Mouse (Mus musculus) right cerebral cortex, postnatal 4 days (tissue): Measurements from ENCODE around the gene Abcg1.

Experiments used
- DNase-seq: peaks from one replicate; pipeline ENCODE4 v3.0.0-alpha.2; 2022

Abcg1 gene

DNA sequence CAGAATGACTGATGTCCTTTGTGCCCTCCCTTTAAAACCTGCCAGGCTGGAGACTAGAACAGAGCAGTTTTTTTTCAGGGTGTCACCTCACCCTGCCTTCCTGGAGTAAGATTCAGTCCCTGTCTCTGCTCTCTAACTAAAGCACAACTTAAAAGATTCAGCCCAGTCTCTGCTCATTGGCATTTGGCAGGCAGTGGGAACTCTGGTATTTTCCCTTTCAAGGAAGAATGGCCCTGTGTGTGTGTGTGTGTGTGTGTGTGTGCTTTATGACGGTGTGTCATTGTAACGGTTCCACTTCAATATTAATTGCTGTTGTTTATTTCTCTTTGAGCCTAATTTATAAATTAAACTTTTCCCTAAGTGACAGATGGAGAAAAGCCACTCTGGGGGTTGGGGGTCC, 14.7 kb upstream of the Abcg1 start:
- no peak for DNase-seq

- DNase-seq, result peak; percentile 46
Measured at GRCm38 (mm10) chr17:31057891-31058744, 643 bp downstream of the Abcg1 start.

DNA sequence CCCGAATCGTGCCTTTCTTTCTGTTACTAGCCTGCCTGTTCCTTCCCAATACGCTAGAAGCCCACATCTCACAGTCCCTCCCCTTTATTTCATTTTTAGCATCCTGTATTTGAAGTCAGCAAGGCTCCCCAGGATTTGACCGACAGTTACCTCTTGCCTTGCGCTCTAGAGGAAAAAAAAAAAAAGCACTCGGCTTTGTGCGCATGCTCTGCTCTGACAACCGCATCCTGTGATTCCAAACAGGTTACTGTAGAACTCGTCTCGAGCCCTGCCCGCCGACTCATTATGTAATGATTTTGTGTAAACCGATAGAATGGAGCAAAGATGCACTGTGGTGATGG, 1.2 kb downstream of the Abcg1 start:
- peak; percentile 49 for DNase-seq

DNA sequence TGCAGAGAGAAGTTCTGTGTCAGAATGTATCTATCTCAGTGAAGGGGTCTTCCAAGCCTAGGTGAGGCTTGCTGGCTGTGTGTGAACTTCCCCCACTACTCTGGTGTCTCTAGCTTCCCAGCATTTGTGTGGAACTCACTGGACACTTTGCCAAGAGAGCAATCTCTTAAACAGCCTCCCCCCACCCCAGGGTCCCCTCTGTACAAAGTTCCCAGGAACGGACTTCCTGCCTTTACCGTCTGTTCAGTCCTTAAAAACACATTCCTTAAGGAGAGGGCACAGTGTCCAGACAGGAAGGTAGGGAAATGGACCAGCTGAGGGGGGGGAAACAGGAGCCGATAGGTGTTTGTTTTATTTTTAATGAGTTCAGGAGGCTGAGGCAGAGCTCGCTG, 2.7 kb downstream of the Abcg1 start:
- DNase-seq, result no peak

GRCm38 (mm10) chr17:31060588-31061345, 3.3 kb downstream of the Abcg1 start:
- DNase-seq, result no peak

GRCm38 (mm10) chr17:31061346-31062095, 4.0 kb downstream of the Abcg1 start:
- DNase-seq, result no peak

DNA sequence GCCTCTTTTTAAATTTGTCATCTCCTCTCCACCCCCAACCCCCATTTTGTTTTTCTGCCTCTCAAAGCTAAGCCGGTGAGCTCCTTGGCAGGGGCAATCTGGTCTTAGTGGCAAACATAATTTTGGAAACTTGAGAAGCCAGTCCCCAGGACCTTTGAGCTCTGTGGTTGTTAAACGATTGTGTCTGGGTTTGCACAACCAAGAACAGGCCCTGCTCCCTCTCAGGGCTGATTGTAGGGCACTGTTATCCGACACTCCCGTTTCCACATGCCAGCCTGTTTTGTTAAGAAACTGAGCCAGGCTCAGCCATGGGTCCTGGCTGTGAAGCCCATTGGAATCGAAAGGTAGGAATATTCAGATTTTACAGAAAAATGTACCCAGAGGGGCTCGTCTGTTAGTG, 8.6 kb downstream of the Abcg1 start:
- DNase-seq, result no peak

DNA sequence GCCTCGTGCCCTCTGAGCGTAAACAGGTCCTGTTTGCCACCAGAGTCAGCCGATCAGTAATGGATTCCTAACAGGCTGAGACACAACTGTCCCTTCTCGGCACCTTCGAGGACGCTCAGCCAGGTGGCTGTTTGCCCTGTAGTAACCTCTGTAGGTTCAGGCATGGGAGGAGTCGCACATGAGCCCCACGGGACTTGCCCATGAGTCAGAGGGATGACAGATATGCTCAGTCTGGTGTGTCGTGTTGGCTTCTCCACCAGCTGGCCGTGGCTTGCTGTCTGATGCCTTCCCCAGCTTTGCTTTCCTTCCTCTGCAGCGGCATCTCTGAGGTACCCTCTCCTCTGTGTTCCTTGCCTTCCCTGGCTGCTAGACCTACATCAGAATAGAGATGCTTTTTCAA, 9.6 kb downstream of the Abcg1 start:
- DNase-seq, result no peak

DNA sequence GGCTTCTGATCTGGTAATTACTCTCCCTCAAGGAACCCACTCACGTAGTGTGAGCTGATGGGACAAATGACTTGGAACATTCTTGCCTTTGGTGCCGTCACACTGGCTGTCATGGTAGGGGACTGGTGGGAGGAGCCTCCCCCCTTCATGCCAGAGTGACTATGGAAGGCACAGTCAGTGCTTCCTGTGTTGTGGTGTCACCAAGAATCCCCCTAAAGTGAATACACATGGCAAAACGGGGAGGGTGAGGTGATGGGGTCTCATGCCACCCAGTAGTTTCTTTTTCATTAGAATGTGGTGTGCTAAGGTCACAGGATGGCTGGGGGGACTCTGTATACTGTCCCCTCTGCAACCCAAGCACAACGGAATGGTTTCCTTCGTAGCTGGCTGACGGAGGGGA, 11.6 kb downstream of the Abcg1 start:
- no peak for DNase-seq

DNA sequence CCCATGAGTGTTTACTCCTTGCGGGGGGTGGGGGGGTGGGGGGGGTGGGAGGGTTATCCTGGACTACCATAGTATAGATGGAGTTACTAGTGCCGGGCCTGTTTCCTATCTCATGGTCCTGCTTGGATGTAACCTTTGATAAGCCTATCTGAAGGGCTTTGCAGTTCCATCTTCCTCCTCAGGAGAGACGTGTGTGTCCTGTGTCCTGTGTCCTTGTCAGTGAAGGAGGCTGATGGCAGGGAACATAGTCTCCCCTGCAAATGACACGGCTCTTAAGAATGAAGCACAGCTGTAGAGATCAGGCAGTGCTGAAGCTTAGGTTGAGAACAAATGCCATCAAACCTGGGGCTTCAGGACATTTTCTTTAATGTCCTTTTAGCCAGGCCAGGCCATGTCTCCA, 12.4 kb downstream of the Abcg1 start:
- no peak for DNase-seq

GRCm38 (mm10) chr17:31070403-31071185, 13.1 kb downstream of the Abcg1 start:
- no peak for DNase-seq

- DNase-seq, result no peak
Measured at GRCm38 (mm10) chr17:31071421-31072301, 14.2 kb downstream of the Abcg1 start.

- DNase-seq, result no peak
Measured at GRCm38 (mm10) chr17:31072872-31073271, 15.4 kb downstream of the Abcg1 start.

GRCm38 (mm10) chr17:31073273-31074052, 16.0 kb downstream of the Abcg1 start:
- DNase-seq, result peak; percentile 72

DNA sequence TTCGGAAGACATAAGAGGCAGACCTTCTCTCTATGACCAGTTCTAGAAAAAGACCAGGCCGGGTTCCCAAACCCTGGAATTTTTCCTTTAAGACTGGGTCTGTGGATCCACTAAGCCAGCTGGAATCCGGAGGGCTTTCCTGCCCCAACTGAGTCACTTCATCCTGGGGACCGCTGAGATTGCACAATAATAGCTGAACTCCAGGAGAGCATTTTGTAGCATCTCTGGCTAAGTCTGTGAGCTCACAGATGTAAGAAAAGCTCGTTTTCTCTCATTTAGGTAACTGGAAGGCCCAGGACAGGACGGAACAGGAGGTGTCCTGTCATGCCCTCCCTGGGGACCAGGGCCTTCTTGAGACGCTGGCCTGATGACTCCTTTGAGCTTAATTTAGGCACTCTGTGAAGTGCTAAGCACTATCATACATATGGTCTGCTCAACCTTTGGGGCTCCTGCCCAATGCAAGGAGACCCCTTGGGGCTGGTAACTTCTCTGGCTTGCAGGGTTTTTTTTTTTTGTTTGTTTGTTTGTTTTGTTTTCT, 16.6 kb downstream of the Abcg1 start:
- DNase-seq, result no peak

DNA sequence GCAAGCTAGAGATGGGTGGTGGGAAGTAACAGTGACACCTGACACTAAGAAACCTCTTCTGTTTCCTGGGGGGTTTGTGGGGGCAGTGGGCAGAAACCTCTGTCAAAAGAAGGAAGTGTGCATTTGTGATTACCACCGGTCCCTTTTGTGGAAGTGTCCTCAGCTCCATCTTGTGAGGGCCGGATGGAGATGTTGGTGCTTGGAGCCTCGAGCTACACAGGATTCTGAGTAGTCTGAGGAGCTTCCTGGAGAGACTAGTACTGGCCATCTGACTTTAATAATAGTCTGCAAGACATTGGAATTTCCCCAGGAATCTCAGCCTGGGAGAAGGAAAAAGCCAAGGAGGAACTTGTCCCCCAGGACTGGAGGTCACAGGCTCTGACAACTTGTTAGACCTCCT, 17.2 kb downstream of the Abcg1 start:
- DNase-seq, result no peak

- DNase-seq, result no peak
Measured at GRCm38 (mm10) chr17:31075471-31075870, 18.0 kb downstream of the Abcg1 start.

DNA sequence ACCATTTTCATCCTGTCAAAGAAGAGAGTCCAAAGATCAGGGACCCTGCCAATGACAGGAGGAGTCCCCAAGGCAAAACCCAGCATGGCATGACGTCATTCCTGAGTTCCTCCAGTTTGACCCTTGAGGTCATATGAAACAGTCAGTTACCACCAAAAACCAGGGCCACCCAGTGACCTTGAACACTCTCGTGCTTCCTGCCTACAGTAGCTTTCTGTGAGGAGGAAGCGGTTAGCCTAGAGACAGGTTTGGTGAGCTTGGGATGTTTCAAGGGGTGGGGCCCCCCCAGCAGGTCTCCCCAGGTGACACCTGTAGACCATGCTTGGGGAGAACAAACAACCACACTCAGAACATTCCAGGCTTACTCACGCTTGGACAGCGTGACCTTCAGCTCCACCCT, 20.1 kb downstream of the Abcg1 start:
- no peak for DNase-seq

DNA sequence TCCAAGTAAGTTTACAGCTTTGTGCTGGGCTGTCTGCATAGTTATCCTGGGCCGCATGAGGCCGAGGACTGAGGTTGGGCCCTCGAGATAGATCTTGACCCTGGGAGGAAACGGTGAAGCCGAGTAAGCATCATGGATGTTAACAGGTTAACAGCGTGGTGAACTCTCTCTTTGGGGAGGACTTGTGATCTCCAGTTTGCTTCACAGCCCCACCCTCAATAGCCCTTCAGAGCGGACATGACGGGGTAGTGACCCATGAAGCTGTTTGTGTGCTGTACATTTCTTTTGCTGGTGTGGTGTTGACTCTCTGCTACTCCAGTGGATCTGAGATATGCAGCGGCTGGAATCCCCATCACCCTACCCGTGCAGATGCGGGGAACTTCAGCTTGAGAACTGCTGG, 21.1 kb downstream of the Abcg1 start:
- DNase-seq, result no peak

DNA sequence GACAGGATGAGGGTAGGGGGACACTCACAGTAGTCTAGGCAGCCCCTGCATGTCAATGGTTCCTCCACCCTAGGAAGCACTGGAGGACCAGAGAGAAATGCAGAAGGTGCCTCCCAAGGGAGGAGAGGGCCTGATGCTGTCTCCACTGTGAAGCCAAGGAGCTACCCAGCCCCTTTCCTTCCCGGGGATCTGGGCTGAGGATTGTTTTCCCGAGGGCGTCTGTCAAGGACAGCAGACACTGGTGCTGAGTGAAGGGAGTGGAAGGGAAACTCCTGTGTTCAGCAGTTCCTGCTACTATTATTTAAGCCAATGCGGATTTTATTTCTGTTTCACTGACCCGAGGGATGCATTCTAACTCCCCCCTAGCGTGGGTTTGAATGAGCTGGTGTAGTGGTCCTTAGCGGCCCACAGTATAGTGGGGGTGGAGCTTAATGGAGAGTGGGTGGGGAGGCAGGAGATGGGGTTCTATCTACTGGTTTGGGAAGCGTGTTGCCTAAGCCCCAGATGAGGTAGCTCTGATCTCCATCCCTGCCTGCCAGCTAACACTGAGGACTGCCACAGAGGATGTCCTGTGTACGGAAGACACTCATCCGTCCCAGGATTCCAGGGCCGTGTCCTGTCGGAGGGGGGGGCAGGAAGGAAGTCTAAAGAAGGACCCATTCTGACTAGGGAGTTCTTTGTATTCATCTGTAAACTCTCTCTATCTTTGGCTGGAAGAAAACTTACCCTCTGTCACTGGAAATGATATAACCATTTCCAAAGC, 21.8 kb downstream of the Abcg1 start:
- no peak for DNase-seq
